Mouse (Mus musculus) thymus, postnatal 0 days (tissue): ENCODE results near the gene Colq. TPM values are rescaled to one million over a fixed set of nuclear protein-coding genes. Genes with fewer than 3 reads are reported as not detected.

Experiments
- polyA plus RNA-seq: library from polyadenylated mRNA; unstranded; fragments of >200 nt; fragmentation: Nextera tagmentation; extraction: Ambion mirVana; gene quantifications from 2 replicates; pipeline ENCODE4 v1.2.1, GENCODE M21; 2015

The Colq gene
- polyA plus RNA-seq, 1 experiment from 2014 or later = 93.9 TPM

Other genes with a start within 250 kb of the Colq start
- gene Sh3bp5, start 155.3 kb downstream of the Colq start, polyA plus RNA-seq = 20.3 and 20.7 TPM in 2 replicates
- gene Eaf1, start 96.9 kb downstream of the Colq start, polyA plus RNA-seq = 47.2 and 52.6 TPM in 2 replicates
- 149 and 164 TPM in 2 replicates for gene Mettl6, start 96.3 kb downstream of the Colq start, polyA plus RNA-seq
- 2.6 and 3.2 TPM in 2 replicates for gene Gm49387, start 49.5 kb upstream of the Colq start, polyA plus RNA-seq
- gene Btd, start 49.7 kb upstream of the Colq start, polyA plus RNA-seq = 21.2 and 23.2 TPM in 2 replicates
- 19.6 and 31.3 TPM in 2 replicates for gene Hacl1, start 49.9 kb upstream of the Colq start, polyA plus RNA-seq
- gene Ankrd28, start 239.3 kb upstream of the Colq start, polyA plus RNA-seq = 9.2 and 11.1 TPM in 2 replicates